Mouse (Mus musculus): ENCODE measurements at regions not wholly inside any gene's neighbourhood (a gene's known extent, or its start where the extent isn't known, plus 50 kb on each side); places are given as distances from the start of the nearest gene placed in this dataset.
A peak's percentile ranks its signal among the peaks of the same experiment; 100 is the strongest.
"Not testable (repeated sequence)": the region's sequence is repeated elsewhere in the genome, so short reads cannot be mapped to it uniquely, and the experiment has no call there.

DNA sequence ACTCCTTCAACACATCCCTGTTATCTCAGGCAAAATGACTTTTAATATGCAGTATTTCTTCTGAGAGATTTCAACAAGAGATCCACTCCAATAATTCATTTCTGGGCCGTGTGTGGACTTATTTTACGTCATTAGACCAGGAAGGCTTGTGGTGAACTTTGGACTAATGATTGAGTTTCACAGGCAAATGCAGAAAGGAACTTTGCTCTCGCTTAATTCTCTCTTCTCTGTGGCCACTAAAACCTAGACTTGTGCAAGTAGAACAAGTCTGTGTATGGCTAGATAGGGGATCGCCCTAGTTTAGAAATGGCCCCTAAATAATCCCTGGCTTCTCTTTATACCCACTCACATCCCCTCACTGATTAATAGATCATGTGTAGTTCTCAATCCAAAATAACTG, 50.6 kb upstream of the Ppp1r12a start:
- ATAC-seq (replicated peaks; ENCODE audit: low FRiP score, low TSS enrichment, poor library complexity, severe bottlenecking) = no peak

DNA sequence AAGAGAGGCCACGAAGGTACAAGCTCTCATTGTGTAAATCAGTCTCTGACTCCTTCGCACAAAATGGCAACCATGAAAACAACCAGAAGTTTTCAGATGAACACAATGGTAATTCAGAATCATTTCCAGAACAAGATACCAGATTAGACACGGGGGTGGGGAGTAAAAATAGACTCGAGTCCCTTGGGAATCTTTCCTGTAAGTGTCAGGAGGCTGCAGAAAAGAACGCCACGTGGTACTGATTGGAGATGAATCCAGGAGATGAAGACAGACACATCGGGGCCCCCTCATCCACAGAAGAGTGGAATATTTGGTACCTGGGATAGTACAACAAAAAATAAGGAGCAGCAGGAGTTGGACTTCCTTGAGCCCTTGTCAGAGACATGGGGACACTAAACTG, 51.1 kb upstream of the Ppp1r12a start:
- no peak for ATAC-seq (replicated peaks; ENCODE audit: low FRiP score, low TSS enrichment, poor library complexity, severe bottlenecking)

DNA sequence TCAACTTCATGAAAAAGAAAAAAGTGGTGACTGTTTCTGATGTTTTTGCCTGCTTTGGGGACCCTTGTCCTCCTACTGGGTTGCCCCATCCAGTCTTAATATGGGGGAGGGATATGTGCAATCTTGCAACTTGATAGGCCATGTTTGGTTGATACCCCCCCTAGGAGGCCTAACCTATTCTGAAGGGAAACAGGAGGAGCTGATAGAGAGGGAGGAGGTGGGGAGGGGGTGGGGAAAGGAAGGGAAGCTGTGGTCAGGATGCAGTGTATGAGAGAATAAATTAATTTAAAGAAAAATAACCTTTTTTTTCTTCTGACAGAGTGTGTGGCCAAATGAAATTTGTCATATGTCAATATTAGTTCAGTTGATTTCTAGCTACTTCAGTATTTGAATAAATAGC, 51.8 kb upstream of the Ppp1r12a start:
- no peak for ATAC-seq (replicated peaks; ENCODE audit: low FRiP score, low TSS enrichment, poor library complexity, severe bottlenecking)

DNA sequence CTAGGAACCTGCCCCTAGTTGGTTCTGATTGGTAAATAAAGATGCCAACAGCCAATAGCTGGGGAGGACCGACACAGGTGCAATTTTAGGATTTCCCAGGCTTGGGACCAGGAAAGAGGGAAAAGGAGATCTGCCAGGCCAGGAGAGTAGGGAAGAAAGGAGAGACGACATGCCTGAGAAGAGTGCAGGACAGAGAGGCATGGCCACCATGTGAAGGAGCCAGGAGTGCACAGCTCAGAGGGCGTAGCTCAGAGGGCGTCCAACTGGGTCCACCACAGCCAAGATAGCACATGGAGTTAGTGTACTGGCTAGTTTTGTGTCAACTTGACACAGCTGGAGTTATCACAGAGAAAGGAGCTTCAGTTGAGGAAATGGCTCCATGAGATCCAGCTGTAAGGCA, 53.5 kb upstream of the Ppp1r12a start:
- not testable (repeated sequence) for ATAC-seq (replicated peaks; ENCODE audit: low FRiP score, low TSS enrichment, poor library complexity, severe bottlenecking)

- no peak for ATAC-seq (replicated peaks; ENCODE audit: low FRiP score, low TSS enrichment, poor library complexity, severe bottlenecking)
Observed at GRCm38 (mm10) chr10:108101521-108101920, 60.5 kb upstream of the Ppp1r12a start.

GRCm38 (mm10) chr10:108093043-108093442, 69.0 kb upstream of the Ppp1r12a start:
- no peak for ATAC-seq (replicated peaks; ENCODE audit: low FRiP score, low TSS enrichment, poor library complexity, severe bottlenecking)

DNA sequence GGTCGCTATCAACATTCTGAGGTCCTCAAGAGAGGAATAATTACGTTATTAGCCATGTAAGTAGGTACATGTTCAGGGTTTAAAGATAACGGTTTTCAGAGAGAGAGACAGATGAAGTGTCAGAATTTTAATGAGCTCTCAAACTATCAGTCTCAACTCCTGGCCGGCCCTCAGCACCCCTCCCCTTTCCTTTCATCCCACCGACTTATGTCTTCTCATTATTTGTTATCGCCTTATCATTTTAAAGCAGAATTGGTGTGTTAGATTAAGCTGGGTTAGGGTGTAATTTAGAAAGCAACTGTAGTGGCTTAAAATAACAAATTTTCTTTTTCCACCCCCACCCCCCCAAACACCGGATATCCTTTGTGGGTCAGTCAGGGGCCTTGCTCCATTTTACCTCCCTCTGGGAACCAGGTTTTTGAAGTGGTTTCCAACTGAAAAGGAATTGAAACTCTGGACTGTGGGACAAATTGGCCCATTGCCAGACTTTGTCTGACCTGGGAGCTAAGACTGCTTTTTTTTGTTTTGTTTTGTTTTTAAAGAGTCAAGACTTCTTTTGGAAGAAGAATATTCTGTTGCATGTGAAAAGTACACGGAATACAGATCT, 72.5 kb upstream of the Ppp1r12a start:
- peak; percentile 71 for ATAC-seq (replicated peaks; ENCODE audit: low FRiP score, low TSS enrichment, poor library complexity, severe bottlenecking)

DNA sequence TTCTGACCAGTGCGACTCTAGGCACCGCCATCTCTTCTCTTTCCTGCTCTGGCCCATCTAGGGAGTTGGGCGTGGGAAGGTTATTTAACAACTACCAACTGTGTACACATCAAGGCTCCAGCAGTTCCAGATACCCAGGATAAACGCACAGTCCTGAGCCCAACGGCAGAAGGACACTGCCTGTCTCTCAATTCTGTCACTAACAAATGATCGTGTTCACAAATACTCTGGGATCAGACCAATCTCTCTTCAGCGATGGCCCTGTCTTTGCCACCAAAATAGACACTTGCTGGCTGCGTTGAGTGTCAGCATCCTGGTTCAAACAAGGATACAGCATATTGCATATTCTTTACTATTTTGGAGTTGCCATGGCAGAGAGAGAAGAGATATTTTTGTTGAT, 73.1 kb upstream of the Ppp1r12a start:
- peak; percentile 62 for ATAC-seq (replicated peaks; ENCODE audit: low FRiP score, low TSS enrichment, poor library complexity, severe bottlenecking)

- ATAC-seq (replicated peaks; ENCODE audit: low FRiP score, low TSS enrichment, poor library complexity, severe bottlenecking) = no peak; the same call in 1 of the 2 replicates
Observed at GRCm38 (mm10) chr10:108088209-108088608, 73.8 kb upstream of the Ppp1r12a start.

GRCm38 (mm10) chr10:108083220-108083619, 78.8 kb upstream of the Ppp1r12a start:
- ATAC-seq (replicated peaks; ENCODE audit: low FRiP score, low TSS enrichment, poor library complexity, severe bottlenecking) = no peak

DNA sequence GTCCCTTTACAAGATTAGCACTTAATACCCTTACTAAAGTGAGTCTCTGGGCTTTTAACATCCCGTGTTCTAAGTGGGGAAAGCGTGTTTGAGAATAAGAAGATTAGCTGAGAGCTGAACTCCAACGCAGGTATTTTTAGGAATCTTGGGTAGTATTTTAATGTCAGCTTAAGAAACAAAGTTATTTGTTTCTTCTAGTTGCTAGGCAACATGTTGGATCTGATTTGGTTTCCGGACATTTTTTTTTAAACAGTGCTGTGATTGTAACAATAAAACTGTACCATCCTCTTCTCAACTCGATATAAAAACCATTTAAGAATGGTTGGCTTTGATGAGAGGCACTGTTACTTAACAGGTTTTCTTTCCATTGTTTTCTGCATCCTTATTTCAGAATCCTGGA, 86.8 kb upstream of the Ppp1r12a start:
- ATAC-seq (replicated peaks; ENCODE audit: low FRiP score, low TSS enrichment, poor library complexity, severe bottlenecking) = no peak

- no peak for ATAC-seq (replicated peaks; ENCODE audit: low FRiP score, low TSS enrichment, poor library complexity, severe bottlenecking)
Observed at GRCm38 (mm10) chr10:108073828-108074227, 88.2 kb upstream of the Ppp1r12a start.

DNA sequence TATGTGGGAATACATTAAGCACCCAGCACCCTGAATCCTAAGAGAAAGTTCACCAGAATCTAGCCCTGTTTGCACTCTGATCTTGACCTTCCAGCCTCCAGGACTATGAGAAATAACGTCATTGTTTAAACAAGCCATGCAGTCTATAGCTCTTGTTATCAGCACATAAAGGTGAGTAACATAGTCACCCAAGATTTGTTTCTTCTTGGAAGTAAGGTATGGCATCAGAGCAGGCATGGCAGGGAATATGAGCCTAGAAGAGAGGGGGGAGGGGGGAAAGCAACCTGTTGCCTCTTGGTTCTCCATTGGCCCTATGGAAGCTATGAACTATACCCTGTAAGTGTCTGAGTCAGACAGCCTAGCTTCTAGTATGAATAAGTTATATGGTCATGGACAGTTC, 89.8 kb upstream of the Ppp1r12a start:
- ATAC-seq (replicated peaks; ENCODE audit: low FRiP score, low TSS enrichment, poor library complexity, severe bottlenecking) = no peak

GRCm38 (mm10) chr10:108071424-108071823, 90.6 kb upstream of the Ppp1r12a start:
- ATAC-seq (replicated peaks; ENCODE audit: low FRiP score, low TSS enrichment, poor library complexity, severe bottlenecking) = no peak

DNA sequence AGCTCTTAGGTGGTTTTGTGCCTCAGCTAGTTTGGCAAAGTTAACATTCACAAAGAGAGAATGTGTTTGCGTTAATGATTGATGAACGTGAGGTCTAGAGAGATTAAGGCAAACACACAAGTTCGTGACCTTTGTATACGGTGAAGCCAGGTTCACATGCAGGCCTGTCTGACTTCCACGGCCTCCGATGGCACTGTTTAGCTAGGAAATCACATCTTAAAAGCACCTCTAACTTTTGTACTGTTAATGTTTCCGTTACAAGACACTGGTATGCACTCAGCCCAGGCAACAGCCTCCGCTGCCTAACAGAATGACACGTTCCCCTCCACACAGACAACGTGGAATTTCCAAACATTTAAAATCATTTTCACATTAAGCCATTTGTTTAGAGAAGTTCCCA, 94.3 kb upstream of the Ppp1r12a start:
- ATAC-seq (replicated peaks; ENCODE audit: low FRiP score, low TSS enrichment, poor library complexity, severe bottlenecking) = no peak

- ATAC-seq (replicated peaks; ENCODE audit: low FRiP score, low TSS enrichment, poor library complexity, severe bottlenecking) = no peak
Observed at GRCm38 (mm10) chr10:108066241-108066640, 95.8 kb upstream of the Ppp1r12a start.

DNA sequence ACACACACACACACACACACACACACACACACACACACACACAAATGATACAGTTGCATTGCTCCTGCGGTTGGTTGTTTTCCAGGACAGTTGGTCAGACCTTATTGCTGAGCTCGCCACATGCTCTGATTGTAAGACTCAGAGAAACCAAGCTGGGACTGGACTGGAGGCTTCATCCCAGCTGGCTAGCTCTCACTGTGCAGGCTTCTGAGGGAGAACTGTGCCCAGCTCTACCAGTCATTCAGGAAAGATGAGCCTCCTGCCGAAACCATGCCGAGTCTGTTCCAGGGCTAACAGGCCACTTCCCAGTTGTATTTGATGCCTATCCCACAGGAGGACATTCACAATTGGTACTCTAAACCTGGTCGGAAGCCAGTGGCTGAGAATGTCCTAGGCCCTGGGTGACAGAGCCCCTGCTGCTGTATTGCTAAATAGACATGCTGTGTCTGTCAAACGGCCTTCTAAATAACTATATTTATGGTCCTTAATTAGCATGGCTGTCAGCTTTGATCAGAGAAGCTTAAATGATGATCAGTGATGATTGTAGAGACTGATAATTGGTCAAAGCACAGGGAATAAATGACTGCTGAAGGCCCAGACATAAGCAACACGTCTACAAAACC, 100.1 kb upstream of the Ppp1r12a start:
- ATAC-seq (replicated peaks; ENCODE audit: low FRiP score, low TSS enrichment, poor library complexity, severe bottlenecking) = no peak

GRCm38 (mm10) chr10:108060554-108060953, 101.4 kb upstream of the Ppp1r12a start:
- no peak for ATAC-seq (replicated peaks; ENCODE audit: low FRiP score, low TSS enrichment, poor library complexity, severe bottlenecking)

DNA sequence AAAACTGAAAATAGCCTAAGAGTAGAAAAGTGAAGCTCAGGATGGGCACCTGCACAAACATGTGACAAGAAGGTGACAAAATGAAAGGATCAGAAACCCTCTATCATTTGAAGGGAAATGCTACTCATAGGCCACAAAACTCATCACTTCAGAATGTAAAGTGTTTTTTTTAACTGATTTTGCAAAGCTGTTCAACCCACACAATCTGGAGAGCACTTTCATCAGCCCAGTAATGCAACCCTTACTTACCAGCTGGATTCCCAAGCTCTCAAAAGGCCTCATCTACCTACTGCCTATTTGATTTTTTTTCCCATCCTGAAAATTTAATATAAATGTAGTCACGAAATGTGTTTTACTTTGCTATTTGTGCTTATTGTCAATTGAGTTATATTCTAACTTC, 110.4 kb upstream of the Ppp1r12a start:
- no peak for ATAC-seq (replicated peaks; ENCODE audit: low FRiP score, low TSS enrichment, poor library complexity, severe bottlenecking)

- ATAC-seq (replicated peaks; ENCODE audit: low FRiP score, low TSS enrichment, poor library complexity, severe bottlenecking) = no peak
Observed at GRCm38 (mm10) chr10:108048426-108048825, 113.6 kb upstream of the Ppp1r12a start.

GRCm38 (mm10) chr10:108043519-108043918, 118.5 kb upstream of the Ppp1r12a start:
- peak; percentile 80 for ATAC-seq (replicated peaks; ENCODE audit: low FRiP score, low TSS enrichment, poor library complexity, severe bottlenecking)

- no peak for ATAC-seq (replicated peaks; ENCODE audit: low FRiP score, low TSS enrichment, poor library complexity, severe bottlenecking)
Observed at GRCm38 (mm10) chr10:108040027-108040426, 122.0 kb upstream of the Ppp1r12a start.

Measured in megakaryocyte-erythroid progenitor cell, adult 5-6 weeks (primary cell).